Mouse (Mus musculus) 3134 (cell line): Measurements from ENCODE around the gene Zic2.

ENCODE experiments used
- DNase-seq: peaks from one replicate; pipeline ENCODE4 v3.0.0-alpha.2; 2011; ENCODE audit warnings: low spot score; ENCODE audit not compliant: insufficient read length; ENCODE audit errors: extremely low read depth

The Zic2 gene

GRCm38 (mm10) chr14:122490441-122491328, 15.4 kb downstream of the Zic2 start, which contains the start of gene Gm10837:
Gm10837 (plus strand) TSS chr14:122490586.
- no peak for DNase-seq

DNA sequence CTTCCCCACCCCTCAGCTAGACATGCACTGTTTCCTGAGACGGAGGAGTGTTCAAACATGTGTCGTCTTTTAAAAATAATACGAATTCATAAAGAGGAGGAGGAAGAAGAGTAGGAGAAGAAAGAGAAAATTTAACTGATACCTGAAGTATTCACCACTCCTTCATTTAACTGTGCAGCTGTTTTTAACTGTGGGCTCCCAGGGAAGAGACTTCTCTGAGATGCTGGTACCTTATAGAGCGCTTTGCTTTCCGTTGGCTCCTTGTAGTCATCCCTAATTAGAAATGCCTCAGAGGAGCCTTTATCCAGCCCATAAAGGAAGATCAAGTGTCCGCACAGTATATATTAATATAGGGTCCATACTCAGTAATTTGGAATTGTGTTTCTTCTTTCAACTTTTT, 16.3 kb downstream of the Zic2 start:
- no peak for DNase-seq

GRCm38 (mm10) chr14:122492015-122492414, 16.8 kb downstream of the Zic2 start:
- no peak for DNase-seq

DNA sequence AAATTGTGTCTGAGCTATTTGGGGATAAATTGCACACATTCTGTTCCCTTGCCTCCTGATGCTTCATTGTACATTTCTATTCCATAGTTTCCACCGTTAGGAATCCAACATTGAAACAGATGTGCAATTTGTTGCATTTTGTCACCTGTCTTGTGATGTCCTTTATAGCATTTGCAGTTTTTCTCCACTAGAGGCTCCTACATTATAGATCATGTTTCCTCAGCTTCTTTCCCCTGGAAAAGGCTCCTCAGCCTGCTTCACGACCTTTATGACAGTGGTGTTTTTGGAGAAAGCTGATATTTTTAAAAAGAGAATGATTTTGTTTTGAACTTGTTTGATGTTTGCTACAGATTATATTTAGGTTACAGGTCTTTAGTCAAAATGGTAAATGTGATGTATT, 33.8 kb downstream of the Zic2 start:
- DNase-seq, result no peak

- DNase-seq, result no peak
Observed at GRCm38 (mm10) chr14:122511519-122511918, 36.3 kb downstream of the Zic2 start.

DNA sequence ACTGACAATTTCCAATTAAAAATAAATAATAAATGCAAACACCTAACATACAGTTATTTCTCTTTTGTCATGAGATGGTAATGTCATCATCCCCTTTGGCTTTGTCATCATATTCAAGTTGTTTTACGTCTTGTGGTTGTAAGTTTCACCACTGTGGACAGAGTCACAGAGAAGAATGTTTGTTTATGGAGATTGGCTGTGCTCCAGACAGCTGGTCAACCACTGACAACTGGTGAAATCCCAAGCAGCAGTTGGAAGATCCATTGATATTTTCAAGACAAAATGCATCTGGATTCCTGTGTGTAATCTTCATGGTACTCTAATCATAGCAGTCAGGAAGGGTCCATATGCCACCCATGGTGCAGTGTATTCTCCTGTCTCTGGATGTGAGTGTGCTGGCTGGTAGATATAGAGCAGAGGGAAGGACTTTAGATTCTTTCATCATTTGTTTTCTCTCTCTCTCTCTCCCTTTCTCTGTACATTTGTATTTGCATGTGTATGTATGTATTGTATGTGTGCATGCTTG, 38.3 kb downstream of the Zic2 start:
- peak; percentile 18 for DNase-seq

- peak; percentile 9 for DNase-seq
Observed at GRCm38 (mm10) chr14:122528475-122528874, 53.2 kb downstream of the Zic2 start.
